Mouse (Mus musculus) c-Kit-positive CD71-negative TER-119-negative erythroid progenitor cells, embryonic 14.5 days (primary cell): Measurements from ENCODE around the gene Snu13.
A peak's percentile ranks its signal among the peaks of the same experiment; 100 is the strongest.

Experiments used
- DNase-seq: peaks from one replicate; pipeline ENCODE4 v3.0.0-alpha.2; 2013; ENCODE audit warnings: low read depth

Gene Snu13

DNA sequence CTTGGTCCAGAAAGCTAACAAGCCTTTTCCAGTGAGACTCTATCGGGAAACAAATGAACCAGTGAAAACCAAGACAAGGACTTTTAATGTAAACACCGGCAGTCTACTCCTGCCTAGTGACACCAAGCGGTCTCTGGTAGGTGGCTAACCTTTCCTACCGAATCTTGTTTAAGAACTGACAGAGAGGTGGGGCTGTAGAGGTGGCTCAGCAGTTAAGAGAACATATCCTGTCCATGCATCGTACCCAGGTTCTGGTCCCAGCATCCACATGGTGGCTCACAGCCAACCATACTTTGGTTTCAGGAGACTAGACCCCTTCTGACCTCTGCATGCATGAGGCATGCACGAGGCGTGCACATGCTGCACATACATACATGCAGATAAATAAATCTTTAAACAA is 20.1 kb downstream of the Snu13 start:
- DNase-seq: no peak

DNA sequence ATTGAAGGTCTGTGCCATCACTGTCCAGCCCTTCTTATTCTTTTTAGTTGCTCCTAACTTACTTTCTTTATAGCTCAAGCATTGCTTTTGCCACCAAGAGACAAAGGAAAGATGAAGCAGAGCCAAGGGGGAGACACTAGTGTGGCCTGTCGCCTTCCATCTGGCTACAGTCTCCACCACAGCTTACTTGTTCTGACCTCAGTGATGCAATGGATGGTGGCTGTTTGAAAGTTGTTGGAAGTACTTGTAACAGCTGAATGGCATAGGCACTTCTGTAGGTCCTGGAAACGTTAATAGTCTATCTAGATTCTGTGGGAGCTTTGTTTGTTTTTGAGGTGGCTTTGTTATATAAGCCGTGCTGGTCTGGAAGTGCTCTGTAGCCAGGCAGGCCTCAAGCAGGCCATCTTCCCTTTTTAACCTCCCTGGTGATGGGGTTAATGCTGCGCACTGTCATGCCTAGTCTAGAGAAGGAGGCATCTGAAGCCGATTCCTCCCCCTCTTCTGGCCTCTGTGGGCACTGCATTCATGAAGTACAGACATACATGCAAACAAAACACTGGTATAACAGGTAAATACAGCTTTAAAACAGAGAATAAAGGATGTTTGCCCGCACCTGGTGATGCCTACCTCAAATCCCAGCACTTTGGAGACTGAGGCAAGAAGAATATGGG is 23.3 kb downstream of the Snu13 start:
- no peak for DNase-seq

DNA sequence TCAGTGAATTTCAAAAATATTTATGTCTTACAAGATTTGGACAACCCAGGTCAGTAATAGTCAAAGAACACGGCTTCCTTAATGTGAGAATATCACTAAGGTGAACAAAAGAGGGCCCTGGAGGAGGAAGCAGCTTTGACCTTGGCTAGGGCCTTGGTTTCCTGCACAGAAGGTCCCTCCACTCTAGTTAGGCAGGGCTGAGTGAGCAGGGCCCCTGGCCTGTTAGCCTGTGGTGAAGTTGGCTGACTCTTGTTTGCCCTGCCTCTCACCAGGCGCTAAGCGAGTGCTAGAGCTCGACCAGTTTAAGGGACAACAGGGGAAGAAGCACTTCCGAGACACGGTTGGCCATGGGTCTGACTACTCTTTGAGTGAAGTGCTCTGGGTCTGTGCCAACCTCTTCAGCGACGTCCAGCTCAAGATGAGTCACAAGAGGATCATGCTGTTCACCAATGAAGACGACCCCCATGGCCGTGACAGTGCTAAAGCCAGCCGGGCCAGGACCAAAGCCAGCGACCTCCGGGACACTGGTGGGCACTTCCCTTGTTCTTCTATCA is 24.8 kb downstream of the Snu13 start:
- no peak for DNase-seq

DNA sequence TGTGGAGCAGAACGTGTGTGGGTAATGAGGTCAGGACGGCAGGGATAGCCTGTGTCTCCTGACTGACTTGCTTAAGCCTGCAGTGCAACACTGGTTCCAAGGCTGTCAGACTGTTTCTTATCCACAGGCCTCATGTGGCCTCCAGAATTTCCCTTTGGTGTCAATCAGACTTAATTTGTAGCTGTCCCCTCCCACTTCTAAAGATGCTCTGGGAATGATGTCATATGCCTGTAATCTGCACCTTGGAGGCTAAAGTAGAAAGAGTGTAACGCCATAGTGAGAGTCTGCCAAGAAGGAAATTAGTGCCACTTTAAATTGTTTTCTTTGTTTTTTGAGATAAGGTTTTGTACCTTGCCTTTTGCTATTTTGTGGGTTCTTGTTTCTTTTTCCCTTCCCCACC is 28.1 kb downstream of the Snu13 start:
- no peak for DNase-seq

DNA sequence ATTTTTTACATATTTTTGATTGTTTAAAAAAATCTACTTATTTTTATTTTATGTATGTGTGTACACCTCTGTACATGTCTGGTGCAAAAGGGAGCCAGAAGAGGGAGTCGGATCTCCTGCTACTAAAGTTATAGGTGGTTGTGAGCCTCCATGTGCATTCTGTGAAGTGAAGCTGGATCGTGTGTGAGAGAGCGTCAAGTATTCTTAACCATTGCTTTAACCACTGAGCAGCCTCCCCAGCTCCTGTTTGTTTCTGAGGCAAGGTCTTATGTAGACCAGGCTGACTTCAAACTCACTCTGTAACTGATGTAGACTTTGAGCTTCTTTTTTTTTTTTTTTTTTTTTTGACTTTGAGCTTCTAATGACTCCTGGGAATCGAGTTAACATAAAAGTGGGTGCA is 29.9 kb downstream of the Snu13 start:
- no peak for DNase-seq

DNA sequence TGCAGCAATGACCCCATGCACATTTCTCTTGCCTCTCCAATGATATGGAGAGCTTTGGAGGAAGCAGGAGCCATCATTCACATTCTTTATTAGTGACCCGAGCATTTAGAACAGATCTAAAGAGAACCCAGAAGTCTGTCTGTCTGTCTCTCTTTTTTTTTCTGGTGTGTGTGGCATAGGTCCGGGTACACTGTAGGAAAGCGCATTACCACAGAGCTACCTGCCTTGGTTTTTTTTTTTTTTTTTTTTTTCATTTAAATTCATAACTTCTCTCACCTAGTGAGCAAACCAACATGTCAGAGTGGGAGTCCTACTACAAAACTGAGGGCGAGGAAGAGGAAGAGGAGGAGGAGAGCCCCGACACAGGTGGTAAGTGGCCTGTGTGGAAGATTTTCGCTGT is 30.6 kb downstream of the Snu13 start:
- DNase-seq: no peak

DNA sequence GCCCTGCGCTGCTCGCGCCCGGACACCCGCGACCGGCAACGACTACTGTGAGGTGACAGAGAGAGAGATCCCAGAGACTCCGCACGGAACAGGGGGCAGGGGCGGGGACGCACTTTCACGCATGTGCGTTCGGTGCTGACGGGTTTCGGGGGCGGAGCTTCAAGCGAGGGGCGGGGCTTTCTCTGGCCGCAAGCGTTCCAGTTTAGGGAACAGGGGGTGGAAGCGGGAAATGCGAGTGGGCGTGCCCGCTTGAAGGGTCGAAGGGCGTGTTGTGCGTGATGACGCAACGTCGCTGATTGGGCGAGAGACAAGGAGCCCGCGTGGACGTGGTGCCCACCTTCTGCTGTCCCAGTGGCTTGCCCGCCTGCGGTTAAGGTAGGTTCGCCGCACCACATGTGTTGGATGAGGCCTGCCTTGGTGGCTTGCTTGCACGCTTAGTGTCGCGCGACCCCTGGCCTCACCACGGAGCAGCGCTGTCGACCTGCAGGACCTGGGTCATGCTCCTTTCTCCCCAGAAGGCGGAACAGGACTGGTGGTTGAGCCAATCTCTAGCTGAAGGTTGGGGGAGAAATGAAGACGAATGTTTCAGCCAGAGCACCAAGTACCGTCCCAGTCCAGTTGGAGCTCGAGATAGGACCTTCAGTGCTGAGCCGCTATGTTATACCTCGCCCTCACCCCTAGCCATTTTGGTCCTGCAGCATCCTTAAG is 31.1 kb downstream of the Snu13 start:
- DNase-seq: peak; percentile 97

DNA sequence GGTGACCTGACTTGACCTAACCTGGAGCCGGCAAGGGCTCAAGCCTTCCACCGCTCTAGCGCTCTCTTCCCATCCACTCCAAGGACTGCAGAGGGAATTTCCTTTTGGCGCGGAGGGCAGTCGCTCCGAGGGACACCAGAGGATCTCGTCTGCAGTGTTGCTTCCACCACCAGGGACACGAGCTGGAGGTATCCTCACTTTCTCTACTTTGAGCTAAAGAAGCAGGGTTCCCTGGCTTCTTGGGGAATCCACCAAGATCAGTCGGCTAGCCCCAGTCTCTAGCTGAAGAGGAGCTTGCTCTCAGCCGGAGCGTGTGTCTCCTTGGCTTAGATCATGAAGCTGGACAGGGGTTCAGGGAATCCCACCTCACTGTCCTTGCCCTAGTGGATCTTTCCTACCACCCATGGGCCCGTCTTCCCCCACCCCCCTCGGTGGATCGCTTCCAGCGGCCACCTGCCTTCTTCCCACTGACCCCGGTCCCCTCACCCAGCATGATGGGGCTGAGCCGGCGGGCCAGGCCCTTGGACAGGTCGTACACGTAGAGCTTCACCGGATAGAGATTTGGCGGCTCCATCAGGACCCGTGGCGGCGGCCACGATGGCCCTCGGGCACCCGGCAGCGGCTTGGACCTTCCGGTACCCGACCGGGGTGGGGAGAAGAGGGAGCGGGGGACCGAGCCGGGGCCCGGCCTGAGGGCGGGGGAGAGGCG is 31.9 kb downstream of the Snu13 start:
- no peak for DNase-seq

DNA sequence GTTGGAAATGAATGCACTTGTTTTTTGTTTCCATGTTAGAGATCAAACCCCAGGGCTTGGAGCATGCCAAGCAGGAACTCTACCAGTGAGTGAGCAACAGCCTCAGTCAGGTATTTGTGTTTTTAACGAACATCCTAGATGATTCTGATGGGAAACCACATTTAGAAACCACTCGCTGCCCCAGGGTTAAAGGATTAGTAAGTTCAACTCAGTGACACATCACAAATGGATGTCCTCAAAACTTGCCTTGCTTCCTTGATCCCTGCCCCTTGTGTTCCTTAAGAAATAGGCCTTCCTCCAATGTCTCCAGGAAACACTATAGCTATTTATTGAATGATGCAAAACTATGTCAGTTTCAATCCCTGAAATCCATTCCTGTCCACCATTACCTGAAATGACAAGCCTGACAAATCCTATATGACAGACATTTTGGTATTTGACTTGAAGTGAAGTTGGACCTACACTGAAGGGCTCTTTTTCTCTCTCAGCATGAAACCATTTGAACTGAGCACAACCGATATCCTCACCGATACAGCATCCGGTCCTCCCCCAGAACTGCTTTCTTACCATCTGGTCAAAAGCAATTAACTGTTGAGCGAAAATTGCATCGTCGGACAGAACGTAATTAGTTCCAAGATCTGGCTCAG is 32.5 kb downstream of the Snu13 start:
- no peak for DNase-seq

DNA sequence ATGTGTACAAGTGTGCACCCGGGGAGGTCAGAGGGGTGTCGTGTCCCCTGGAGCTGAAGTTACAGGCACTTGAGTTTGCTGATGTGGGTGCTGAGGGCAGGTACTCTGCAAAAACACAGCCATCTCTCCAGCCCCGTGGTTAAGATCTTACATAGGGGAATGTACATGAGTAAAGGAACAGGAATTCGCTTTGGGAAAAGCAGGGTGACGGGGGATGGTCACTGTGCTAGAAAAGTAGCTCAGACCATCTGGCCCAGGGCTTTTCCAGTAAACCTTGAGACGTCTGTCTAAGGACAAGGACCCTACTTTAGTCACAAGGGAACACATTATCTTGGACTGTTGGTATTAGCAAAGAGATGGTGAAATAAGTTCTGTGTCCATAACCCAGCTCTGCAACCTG is 35.5 kb downstream of the Snu13 start:
- DNase-seq: no peak

DNA sequence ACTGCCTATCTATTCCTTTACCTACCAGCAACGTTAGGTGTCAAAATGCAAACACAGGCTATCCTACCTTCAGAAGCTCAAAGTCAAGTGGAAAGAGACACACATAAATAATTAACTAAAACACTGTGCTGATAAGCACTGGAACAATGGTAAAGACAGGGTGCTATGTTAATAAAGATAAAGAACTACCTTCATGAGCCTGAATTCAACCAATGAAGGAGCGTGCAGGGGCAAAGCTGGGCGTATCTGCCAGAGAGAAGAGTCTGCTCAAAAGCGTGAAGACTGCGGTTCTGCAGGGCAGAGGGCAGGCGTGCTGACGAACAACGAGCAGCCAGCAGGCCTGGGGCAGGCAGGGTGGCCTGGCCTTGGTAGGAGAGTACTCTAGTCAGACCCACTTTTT is 43.1 kb downstream of the Snu13 start:
- no peak for DNase-seq

DNA sequence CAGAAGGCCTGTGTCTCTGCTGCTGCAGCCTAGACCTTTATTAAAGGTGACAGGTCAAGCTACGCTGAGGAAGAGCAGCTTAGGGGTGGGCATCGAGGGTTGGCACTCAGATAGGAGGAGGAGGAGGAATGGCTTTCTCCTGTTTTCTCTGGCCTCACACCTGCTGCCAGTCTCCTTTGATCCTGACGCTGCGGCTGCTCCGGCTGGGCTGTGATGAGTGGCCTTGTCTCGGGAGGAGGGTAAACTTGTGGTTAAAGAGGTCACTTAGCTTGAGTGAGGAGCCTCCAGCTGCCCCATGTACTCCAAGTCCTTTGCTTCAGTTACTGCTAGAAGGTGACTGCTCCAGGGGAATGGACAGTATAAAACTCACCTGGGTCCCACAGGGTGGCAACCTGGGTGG is 53.4 kb downstream of the Snu13 start:
- DNase-seq: no peak

DNA sequence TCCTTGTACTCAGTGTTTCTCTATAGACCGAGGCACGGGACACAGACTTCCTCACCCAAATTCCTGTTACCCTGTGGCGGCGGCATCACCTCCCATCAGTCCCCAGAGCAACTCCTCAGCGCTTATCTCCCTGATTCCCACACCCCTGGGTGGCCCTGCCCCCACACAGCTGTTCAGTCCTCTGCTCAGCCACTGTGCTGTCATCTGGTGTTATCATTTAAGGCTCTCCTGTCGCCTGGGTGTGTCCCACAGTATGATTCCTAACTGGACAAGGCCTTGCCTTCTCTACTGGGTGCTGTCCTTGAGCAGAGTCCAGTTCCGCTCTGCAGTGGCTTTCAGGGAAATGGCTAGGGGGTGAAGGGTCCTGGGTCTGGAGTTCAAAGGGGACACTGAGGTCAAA is 56.8 kb downstream of the Snu13 start:
- DNase-seq: peak; percentile 28
